Mouse (Mus musculus) liver, postnatal 0 days (tissue): ENCODE measurements at regions not wholly inside any gene's neighbourhood (a gene's known extent, or its start where the extent isn't known, plus 50 kb on each side); places are given as distances from the start of the nearest gene placed in this dataset.

Source experiments
- CTCF ChIP-seq: sonication (generic); IDR thresholded peaks from 2 replicates; pipeline ENCODE4 v1.5.1; 2016; ENCODE audit warnings: antibody characterized with exemption, low read depth
- EP300 ChIP-seq: IDR thresholded peaks from 2 replicates; pipeline ENCODE4 v1.6.1; 2016; ENCODE audit warnings: antibody characterized with exemption, low read depth, mild to moderate bottlenecking

- TF ChIP-seq CTCF (no peak), EP300 (no peak)
Observed at GRCm38 (mm10) chr12:39934877-39935276, 102.9 kb downstream of the Arl4a start.
